Mouse (Mus musculus) lung, postnatal 0 days (tissue): ENCODE data around the gene 4931428F04Rik. TPM values are rescaled to one million over a fixed set of nuclear protein-coding genes. Genes with fewer than 3 reads are reported as not detected.
"Not testable (repeated sequence)": the region's sequence is repeated elsewhere in the genome, so short reads cannot be mapped to it uniquely, and the experiment has no call there.

Experiments used
- ATAC-seq: fragments of 200-750 bp; cut with Nextera tagmentation; 2 replicates; pipeline ENCODE4 v1.8.0; 2017; ENCODE audit warnings: moderate library complexity
- DNase-seq: peaks from one replicate; pipeline ENCODE4 v3.0.0-alpha.2; 2016; ENCODE audit warnings: low spot score
- H3K27ac ChIP-seq: fragments of 300-500 bp; sonication (generic); 2 replicates; pipeline ENCODE4 v1.5.1; 2014; ENCODE audit warnings: antibody characterized with exemption, mild to moderate bottlenecking, low read length, mixed read lengths
- H3K27me3 ChIP-seq: fragments of 300-500 bp; sonication (generic); replicated peaks from 2 replicates; pipeline ENCODE4 v1.6.1; 2014; ENCODE audit warnings: low read length, mixed read lengths; ENCODE audit not compliant: insufficient read depth
- H3K36me3 ChIP-seq: fragments of 300-500 bp; sonication (generic); 2 replicates; pipeline ENCODE4 v1.6.1; 2014; ENCODE audit warnings: low read length, mixed read lengths; ENCODE audit not compliant: insufficient read depth
- H3K4me1 ChIP-seq: fragments of 300-500 bp; sonication (generic); 2 replicates; pipeline ENCODE4 v1.6.1; 2014; ENCODE audit warnings: antibody characterized with exemption, low read depth, low read length, mixed read lengths; ENCODE audit not compliant: insufficient read depth
- H3K4me2 ChIP-seq: fragments of 300-500 bp; sonication (generic); replicated peaks from 2 replicates; pipeline ENCODE4 v1.6.1; 2014; ENCODE audit warnings: low read depth, mild to moderate bottlenecking, low read length, moderate library complexity, mixed read lengths
- H3K4me3 ChIP-seq: fragments of 300-500 bp; sonication (generic); 2 replicates; pipeline ENCODE4 v1.5.1; 2014; ENCODE audit warnings: low read depth, low read length
- H3K9ac ChIP-seq: fragments of 300-500 bp; sonication (generic); replicated peaks from 2 replicates; pipeline ENCODE4 v1.6.1; 2014; ENCODE audit warnings: low read depth, mild to moderate bottlenecking
- H3K9me3 ChIP-seq: fragments of 300-500 bp; sonication (generic); 2 replicates; pipeline ENCODE4 v1.6.1; 2016; ENCODE audit warnings: low read length, mixed read lengths
- CTCF ChIP-seq: IDR thresholded peaks from 2 replicates; pipeline ENCODE4 v1.5.1; 2016; ENCODE audit warnings: antibody characterized with exemption, mild to moderate bottlenecking
- EP300 ChIP-seq: IDR thresholded peaks from 2 replicates; pipeline ENCODE4 v1.6.1; 2016; ENCODE audit warnings: antibody characterized with exemption, mild to moderate bottlenecking, control low read depth
- WGBS: fragments of 180-500 bp; shearing (Covaris S2); extraction: QIAGEN DNeasy Blood & Tissue Kit; methylation state at CpG from one replicate; pipeline ENCODE4 v1.1.7; 2014; 5-methylcytosine and 5-hydroxymethylcytosine counted together
- polyA plus RNA-seq: library from polyadenylated mRNA; unstranded; fragments of >200 nt; fragmentation: Nextera tagmentation; extraction: Ambion mirVana; gene quantifications from 2 replicates; pipeline ENCODE4 v1.2.1, GENCODE M21; 2015

4931428F04Rik gene
- polyA plus RNA-seq, 1 experiment from 2014 or later = 2.7 TPM

DNA sequence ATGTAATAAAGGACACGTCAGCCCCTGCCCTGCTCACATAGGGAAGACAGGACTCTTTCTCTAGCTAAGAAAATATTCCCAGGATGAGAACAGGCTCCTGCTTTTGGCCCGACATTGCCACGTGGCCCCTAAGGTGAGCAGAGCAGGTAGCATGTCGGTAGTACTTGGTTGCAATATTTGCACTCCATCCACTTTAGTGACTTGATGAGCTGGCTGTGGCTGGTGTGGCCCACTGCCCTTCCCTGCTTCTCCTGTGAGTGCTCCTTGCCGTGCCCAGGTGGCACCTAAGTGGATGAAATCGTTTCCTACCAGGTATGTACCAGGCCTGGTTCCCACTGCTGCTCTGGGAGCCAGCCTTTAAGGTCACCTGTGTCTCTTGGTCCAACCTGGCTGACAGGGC lies 37.7 kb downstream of the 4931428F04Rik start:
- TF ChIP-seq CTCF (no peak), EP300 (no peak)
- WGBS = 74% methylated on average over 6 of the region's 6 CpGs
- H3K4me3 ChIP-seq = no peak overlapping the region
- ATAC-seq (peak; percentile 14; the same call in 1 of the 2 replicates), DNase-seq (no peak)
- no peaks in the 10 kb centered on the region for H3K9me3 ChIP-seq
- no peak overlapping the region for H3K27ac ChIP-seq
- no peak overlapping the region for H3K9ac ChIP-seq
- peaks cover 4% of the 10 kb centered on the region; the same call in 1 of the 2 replicates for H3K4me1 ChIP-seq
- no peak overlapping the region for H3K4me2 ChIP-seq
- H3K36me3 ChIP-seq = peaks cover 45% of the 10 kb centered on the region
- H3K27me3 ChIP-seq = no peaks in the 10 kb centered on the region

DNA sequence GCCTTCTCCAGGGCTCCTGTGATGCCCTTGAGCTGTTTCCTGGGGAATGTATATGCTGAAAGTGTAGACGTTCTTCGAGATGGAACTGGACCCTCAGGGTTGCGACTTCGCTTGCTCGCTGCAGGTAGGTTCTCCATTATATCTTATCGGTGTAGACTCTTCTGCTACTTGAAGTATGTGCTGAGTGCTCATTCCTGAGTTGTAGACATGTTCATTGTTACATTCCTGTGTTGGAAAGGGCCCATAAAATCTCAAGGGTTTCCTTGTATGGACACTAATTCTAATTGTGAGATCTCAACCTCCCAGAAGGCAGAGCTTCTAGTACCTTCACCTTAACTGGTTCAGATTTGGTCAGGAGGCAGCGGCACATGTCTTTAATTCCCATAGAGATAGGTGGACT lies 48.6 kb downstream of the 4931428F04Rik start:
- peak; percentile 40 for DNase-seq
- no peaks in the 10 kb centered on the region for H3K4me1 ChIP-seq
- WGBS = 65% methylated on average over 7 of the region's 7 CpGs
- H3K4me2 ChIP-seq = no peak overlapping the region
- no peaks in the 10 kb centered on the region for H3K27me3 ChIP-seq
- H3K36me3 ChIP-seq = peaks cover 36% of the 10 kb centered on the region
- no peak overlapping the region for H3K9ac ChIP-seq
- TF ChIP-seq CTCF (no peak), EP300 (peak; percentile 69)
- peak; percentile 77 for ATAC-seq
- no peak overlapping the region for H3K4me3 ChIP-seq
- H3K9me3 ChIP-seq = no peaks in the 10 kb centered on the region
- no peak overlapping the region for H3K27ac ChIP-seq

DNA sequence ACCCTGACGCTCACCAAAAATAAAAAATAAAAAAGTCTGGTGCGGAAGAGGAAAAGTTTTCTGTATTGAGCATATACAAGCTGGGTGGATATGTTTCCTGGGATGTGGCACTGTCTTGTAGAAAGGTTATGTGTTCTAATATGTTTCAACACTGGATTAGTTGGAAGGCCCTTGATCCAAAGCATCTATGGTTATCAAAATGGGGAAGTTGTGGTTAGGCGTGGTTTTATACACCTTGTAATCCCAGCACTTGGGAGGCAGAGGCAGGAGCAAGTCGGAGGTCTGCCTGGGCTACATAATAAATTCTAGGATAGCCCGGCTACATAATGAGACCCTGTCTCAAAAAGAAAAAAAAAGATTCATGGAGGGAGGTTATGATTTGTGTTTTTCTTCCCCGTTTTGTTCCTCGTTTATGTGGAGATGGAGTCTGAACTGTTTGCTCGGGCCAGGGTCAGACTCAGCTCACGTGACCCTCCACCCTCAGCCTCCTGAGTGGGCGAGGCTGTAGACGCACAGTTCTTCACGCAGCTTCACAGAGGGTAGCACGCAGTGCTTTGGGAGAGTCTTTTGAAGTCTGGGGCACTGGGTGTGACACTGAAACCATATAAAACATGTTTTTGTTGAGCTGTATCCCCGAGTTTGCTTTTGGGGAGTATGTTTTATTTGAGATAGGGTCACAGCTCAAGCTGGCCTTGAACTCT lies 52.1 kb downstream of the 4931428F04Rik start:
- H3K4me3 ChIP-seq = no peak overlapping the region
- H3K36me3 ChIP-seq = peaks cover 49% of the 10 kb centered on the region
- H3K9me3 ChIP-seq = no peaks in the 10 kb centered on the region
- 88% methylated on average over 14 of the region's 14 CpGs for WGBS
- peaks cover 3% of the 10 kb centered on the region; the same call in 1 of the 2 replicates for H3K4me1 ChIP-seq
- H3K9ac ChIP-seq = no peak overlapping the region
- no peak overlapping the region for H3K27ac ChIP-seq
- no peak for ATAC-seq
- H3K27me3 ChIP-seq = no peaks in the 10 kb centered on the region
- TF ChIP-seq CTCF = no peak
- TF ChIP-seq EP300 = no peak
- H3K4me2 ChIP-seq = no peak overlapping the region
- no peak for DNase-seq

DNA sequence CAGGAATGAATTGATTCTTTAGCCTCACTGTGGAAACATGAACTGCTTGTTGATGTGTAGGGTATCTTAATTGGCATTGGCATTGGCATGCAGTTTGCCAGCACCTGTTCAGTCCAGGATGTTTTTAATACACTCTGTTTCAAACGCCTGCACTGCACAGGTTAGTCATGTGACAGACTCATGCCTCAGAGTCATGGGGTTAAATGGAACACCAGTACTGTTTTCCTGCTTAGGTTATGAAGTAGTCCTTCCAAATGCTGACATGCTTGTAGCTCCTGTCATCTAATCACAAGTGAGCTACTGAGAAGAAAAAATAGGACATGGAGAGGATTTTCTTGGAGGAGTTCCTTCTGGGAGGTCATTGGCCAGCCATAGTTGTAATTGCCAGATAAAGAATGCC lies 54.5 kb downstream of the 4931428F04Rik start:
- 58% methylated on average over 1 of the region's 1 CpGs for WGBS
- Histone ChIP-seq H3K9ac (no peak overlapping the region), H3K4me2 (no peak overlapping the region), H3K27me3 (no peaks in the 10 kb centered on the region), H3K27ac (no peak overlapping the region), H3K4me3 (no peak overlapping the region), H3K9me3 (no peaks in the 10 kb centered on the region), H3K4me1 (peaks cover 3% of the 10 kb centered on the region; the same call in 1 of the 2 replicates), H3K36me3 (peaks cover 29% of the 10 kb centered on the region)
- DNase-seq (no peak), ATAC-seq (no peak)
- no peak for TF ChIP-seq EP300
- no peak for TF ChIP-seq CTCF

DNA sequence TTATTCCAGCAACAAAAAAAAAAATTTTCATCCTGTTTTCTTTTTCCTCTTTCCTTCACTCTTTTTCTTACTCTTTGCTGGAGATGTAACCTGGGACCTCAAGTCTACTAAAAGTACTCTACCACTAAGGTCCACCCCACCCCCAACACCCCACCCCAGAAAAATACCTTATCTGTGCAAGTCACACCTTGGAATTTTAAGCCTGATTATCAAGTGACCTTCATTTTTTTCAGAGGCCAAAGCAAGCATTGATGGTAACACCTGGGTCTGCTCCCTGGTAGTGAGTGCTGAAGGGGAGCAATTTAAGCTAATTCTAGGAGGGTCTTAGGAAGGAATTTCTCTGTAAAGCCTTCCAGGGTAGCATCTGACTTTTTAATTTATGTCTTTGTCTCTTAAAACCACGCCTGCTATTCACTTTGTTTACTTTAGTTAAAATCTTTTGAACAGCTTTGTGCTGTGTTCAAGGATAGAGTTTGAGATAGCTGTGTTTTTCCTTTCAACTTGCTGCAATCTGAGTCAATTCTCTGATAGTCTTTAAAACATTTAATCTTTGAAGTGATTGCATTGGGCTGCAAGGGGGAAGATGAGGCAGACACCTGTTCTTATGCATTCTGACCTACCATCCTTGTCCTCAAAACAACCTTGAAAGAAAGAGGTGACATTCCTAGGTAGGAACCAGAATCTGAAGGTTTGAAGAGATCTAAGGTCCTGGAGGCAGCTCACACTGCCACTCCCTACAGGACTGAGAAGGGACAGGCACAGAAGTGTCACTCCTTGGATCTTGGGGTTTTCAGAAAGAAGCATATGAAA lies 56.3 kb downstream of the 4931428F04Rik start:
- ATAC-seq (no peak), DNase-seq (no peak)
- no peak for TF ChIP-seq CTCF
- no peak for TF ChIP-seq EP300
- H3K4me3 ChIP-seq = no peak overlapping the region
- peaks cover 16% of the 10 kb centered on the region; the same call in 1 of the 2 replicates for H3K36me3 ChIP-seq
- H3K9ac ChIP-seq = no peak overlapping the region
- H3K4me1 ChIP-seq = peaks cover 3% of the 10 kb centered on the region; the same call in 1 of the 2 replicates
- H3K27ac ChIP-seq = no peak overlapping the region
- no peak overlapping the region for H3K4me2 ChIP-seq
- 30% methylated on average over 1 of the region's 1 CpGs for WGBS
- no peaks in the 10 kb centered on the region for H3K27me3 ChIP-seq
- H3K9me3 ChIP-seq = no peaks in the 10 kb centered on the region

DNA sequence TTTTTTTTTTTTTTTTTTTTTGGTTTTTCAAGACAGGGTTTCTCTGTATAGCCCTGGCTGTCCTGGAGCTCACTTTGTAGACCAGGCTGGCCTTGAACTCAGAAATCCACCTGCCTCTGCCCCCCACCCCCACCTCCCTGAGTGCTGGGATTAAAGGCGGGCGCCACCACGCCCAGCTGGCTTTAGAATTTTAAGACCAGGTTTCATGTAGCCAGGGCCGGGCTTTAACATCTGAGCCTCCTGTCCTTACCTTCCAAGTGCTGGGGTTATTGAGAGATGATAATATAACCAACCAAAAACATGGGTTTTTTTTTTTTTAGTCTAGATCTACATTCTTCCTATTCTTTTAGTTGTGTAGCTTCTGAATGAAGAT lies 57.4 kb downstream of the 4931428F04Rik start:
- H3K36me3 ChIP-seq = peaks cover 16% of the 10 kb centered on the region; the same call in 1 of the 2 replicates
- not testable (repeated sequence) for H3K9ac ChIP-seq, ATAC-seq, H3K4me3 ChIP-seq, H3K4me2 ChIP-seq, H3K27ac ChIP-seq, DNase-seq, H3K9me3 ChIP-seq, H3K27me3 ChIP-seq, H3K4me1 ChIP-seq
- WGBS = 89% methylated on average over 4 of the region's 4 CpGs
